Mouse (Mus musculus) layer of hippocampus, adult 9-11 months (tissue): ENCODE results near the gene H2-M5.
"Not testable (repeated sequence)": the region's sequence is repeated elsewhere in the genome, so short reads cannot be mapped to it uniquely, and the experiment has no call there.

Source experiments
- DNase-seq: peaks from one replicate; pipeline ENCODE4 v3.0.0; 2022

H2-M5 gene

DNA sequence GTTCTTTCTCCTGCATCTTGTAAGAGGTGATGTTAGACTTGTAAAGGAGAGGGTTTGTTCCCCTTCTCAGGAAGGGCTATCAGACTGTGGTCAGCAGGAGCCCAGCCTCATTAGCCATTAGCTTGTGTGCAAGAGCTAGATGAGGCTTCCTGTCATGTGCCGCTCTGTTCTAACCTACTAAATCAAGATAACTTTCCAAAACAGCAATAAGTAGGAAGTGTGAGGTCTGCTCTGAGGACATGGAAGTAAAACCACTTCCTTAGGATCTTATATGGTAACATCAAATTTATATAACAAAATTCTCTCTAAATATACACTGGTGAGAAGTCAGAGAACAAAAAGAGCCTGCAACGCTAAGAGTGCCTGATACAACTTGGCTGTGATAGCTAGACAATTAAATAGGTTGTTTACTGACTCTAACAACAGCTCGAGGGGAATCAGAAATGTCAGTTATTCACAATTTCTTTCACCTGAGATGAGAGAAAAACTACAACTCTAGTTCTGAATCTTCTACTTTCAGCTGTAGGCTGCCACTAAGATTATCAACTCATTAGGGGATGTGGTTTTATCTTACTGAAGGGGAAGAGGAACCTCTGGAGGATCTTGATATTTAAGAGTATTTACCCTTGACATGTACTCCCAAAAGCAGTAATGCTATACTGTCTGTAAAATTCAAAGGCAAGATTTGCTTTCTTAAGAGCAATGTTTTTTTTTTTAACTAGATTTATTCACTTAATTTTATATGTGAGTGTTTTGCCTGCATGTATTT lies 3.2 kb upstream of the H2-M5 start:
- DNase-seq: no peak

DNA sequence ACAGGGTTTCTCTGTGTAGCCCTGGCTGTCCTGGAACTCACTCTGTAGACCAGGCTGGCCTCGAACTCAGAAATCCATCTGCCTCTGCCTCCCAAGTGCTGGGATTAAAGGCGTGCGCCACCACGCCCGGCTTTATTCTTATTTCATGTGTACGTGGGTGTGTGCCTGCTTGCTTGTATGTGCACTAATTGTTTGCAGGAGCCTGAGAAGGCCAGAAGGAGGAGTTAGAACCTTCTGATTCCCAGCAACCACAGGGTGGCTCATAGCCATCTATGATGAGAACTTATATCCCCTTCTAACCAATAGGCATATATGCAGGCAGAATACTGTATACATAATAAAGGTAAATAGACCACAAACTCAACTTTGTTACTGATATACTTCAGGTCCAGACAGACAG lies 1.3 kb upstream of the H2-M5 start:
- not testable (repeated sequence) for DNase-seq

DNA sequence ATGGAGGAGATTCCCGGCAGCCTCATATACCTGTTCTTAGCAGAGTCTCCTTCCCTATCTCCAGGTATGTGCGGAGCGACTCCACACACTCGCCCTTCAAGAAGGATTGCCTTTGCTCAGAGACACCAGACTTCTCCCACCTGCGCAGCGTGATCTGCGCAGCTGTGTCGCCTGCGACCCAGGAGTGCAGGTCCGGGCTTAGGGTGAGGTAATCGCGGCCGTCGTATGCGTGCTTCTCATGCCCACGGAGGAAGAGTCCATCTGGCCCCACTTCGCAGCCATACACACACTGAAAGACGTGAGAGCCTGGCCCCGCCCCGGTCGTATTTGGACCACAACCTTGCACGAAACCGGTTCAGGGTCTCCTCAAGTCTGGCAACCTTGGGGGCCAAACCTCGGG lies 862 bp downstream of the H2-M5 start:
- no peak for DNase-seq

DNA sequence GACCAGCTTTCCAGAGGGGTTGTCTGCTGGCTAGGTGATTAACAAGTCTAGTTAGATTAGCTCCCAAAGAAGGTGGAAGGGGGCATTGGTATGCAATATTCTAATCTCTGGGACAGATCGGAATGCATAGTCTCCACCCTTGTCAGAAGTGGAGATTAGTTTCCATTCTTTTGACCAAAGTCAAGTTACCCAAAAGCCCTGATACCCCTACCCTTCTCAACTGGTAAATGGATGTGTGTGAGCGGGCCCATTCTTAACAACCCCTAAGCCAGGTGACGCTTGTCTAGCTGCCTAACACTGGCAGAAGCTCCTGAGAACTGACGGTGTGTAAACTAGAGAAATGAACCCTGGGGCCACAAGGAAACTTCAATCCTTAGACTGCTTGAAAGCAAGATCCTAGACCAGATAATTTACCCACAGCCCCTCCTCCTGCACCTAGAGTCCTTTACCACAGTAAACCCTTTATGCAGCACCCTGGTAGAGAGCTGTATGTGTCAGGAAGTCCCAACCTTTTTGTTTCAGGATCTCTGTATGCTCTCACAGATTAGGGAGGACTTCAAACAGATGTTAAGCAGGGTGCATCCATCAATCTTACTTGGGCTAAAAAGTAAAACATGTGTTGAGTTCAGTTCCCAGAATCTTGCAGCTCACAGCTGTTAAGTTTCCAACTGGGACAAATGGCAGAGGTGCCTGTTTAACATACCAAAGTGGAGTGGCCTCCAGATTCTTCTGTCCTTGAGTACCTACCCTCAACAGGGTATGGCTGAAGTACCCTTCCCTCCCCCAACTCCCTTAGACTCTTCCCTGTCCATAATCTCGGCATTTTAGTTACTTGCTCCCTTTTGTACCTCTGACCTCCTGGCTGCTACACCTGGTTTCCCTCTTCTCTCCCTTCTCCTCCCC lies 6.8 kb downstream of the H2-M5 start:
- no peak for DNase-seq

DNA sequence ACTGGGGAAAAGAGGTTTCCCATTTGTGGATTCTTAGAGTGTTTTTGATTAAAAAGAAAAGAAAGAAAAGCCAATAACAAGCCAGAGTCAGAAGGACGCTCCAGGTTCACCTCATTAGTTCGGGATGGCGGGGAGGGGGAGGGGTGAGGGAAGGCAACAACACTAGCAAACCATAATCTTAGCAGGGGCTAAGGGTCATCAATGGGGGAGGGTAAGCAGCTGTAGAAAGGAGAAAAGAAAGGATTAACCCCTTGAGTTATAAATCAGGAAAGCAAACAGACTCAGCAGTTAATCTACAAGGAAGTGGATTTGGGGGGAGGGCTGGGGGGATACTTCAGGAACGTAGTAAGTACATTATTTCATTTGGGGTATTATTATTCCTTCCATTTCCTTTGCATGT lies 7.5 kb downstream of the H2-M5 start:
- no peak for DNase-seq

DNA sequence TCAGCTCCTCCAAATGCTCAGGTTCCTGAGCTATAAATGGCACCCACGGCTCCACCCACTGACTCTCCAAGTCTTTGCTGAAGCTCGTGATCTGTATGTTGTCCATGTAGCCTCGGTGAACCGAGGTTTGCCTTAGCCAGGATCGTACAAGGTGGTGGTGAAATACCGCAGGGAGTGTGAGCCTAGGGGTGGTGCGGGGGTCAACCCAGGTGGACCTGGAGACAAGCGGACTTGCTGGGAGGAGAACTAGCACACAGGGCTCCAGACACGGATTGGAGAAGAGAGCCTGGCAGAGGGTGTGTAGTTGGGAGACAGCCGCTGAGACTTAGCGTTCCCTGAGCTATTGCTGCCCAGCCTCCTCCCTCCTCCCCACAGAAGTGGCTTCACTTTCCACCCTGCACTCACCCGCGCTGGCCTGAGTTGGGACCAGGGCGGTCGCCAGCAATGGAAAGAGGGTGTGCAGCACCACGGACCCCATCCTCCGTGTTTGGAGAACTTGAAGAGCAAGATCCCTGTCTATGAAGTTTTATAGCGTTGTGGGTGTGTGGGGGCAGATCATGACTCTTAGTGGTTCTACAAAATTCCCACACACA lies 8.0 kb downstream of the H2-M5 start, which contains the start of gene 2410137M14Rik:
Gene 2410137M14Rik (minus strand): TSS at position 17 of the 593 bp plus-strand sequence.
- no peak for DNase-seq

DNA sequence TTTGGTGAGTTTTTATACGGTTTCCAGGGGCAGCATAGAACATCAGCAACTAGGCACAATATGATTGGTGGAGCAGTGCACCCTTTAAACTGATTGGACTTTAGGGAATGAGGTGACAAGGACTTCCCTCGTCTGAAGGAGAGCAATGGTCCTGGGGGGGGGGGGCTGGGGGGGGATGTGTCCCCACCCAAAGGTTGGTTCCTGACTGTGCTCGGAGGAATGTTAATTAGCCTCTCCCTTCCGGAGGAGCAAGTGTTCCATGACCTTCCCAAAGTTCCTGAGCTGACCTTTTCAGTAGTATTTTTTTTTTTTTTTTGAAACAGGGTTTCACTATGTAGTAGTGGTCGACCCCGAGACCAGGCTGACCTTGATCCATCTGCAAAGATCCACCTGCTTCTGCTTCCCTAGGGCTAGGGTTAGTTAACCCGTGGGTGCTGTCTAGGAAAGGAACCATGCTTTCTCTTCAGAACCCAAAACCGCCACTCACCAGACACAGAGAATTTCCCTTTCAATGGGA lies 16.0 kb downstream of the H2-M5 start:
- DNase-seq: no peak

DNA sequence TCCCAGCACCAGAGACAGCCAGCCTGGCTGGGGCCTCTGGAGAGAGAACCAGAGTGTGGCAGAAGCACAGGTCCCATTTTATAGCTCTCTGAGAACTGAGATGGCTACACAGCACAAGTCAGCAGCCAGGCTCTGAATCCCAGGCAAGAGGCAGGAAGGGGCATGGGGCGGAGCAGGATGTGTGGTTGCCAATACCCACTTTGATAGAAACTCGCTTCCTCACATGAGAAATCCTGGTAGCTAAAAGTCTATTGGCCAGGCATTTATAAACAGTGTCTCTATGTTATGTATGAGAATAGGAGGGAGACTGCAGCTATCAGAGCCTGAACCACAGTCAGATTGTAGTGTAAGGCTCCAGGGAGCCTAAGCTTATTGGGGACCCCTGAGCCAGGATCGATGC lies 16.5 kb downstream of the H2-M5 start:
- no peak for DNase-seq

DNA sequence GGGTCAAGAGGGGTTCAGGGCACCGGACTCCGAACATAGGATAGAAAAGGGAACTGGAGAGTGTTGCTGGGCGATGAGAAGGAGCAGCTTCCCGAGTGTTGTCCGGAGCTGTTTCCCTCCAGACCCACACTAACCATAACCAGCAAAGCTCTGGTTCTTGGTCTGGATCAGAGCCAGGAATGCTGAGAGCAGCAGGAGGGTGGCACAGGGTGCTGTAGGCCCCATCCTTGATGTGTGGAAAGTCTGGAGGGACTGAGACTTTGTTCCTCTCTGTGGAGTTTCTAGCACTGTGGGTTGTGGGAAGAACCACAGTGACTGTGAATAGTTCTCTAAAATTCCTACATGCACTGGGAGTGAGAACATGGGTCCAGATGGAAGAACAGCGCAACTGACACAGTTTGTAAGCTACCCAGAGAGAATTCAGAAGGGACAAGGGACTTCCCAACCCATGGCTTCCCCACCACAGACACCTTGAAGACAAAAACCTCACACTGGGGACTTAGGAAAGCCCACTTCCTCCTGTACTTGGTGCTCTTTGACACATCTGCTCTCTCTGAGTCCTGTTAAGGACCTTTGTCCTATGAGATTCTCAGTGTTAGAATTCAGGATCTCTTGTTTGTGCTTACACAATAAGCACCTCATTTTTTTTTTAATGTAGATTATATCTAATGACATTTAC lies 18.0 kb downstream of the H2-M5 start:
- DNase-seq: no peak

DNA sequence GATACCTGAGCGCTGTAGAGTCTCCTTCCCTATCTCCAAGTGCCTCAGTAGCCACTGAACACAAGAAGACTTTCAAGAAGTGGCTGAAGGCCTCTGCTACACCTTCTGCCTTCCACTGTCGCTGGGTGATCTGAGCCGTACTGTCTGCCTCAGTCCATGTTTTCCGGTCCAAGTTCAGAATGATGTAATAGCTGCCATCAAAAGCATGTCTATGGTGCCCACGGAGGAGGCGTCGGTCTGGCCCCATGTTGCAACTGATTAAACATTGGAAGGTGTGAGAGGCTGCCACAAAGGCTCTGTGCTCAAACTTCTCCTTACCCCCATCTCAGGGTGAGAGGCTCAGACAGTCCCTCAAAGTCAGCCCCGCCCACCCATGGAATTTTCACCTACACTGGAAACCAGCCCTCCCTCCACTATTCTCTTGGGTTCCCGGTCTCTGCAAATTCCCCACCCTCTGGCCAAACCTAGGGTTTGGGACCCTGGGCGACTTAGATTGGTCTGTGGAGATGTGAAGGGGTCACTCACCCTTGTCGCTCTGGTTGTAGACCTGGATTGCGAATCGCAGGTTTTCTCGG lies 18.9 kb downstream of the H2-M5 start:
- no peak for DNase-seq

DNA sequence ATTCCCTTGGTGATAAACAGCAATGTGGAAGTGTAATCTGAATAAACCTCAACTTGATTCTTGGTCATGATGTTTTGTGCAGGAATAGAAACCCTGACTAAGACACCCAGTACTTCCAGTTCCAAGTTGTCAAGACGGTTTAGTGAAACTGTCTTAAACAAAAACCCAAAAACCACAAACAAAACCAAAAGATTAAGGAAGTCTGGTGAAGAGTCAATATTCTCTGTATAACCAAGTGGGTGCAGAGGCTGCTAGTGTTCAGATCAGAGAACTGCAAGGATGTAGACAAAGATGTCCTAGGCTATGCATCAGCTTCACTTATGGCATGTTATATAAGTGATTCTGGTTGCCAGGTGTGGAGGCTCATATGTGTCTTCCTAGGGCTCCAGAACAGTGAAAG lies 22.5 kb downstream of the H2-M5 start:
- no peak for DNase-seq

DNA sequence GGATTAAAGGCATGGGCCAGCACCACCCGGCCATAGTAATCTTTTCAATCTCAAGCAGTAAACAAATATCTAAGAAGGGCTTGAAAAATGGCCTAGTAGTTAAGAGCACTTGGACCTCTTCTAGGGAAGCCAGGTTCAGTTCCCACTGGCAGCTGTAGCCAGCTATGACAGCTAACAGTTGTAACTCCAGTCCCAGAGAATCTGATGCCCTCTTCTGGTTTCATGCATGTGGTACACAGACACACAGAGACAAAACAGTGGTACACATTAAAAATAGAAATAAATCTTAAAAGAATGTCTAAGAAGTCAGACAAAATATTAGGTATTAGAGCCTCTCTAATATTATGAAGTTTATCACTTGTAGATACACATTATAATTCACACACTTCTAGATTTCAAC lies 28.2 kb downstream of the H2-M5 start:
- DNase-seq: no peak

DNA sequence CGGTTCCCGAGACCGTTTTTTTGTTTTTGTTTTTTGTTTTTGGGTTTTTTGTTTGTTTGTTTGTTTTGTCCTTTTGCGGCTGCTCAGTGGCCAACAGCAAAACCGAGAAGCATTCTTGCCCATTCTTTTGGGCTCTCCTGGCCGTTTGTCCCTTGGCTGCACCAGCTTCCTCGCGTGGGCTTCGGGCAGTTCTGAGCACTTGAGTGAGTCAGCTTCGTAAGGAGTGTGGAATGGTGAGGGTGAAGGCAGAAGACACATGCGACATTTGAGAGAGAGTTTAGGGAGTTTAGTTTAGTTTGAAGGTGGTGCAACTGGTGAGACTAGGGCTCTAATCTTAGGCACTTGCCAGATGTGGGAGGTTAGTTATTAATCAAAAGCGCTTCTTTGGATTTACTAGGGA lies 30.5 kb downstream of the H2-M5 start:
- DNase-seq: no peak

DNA sequence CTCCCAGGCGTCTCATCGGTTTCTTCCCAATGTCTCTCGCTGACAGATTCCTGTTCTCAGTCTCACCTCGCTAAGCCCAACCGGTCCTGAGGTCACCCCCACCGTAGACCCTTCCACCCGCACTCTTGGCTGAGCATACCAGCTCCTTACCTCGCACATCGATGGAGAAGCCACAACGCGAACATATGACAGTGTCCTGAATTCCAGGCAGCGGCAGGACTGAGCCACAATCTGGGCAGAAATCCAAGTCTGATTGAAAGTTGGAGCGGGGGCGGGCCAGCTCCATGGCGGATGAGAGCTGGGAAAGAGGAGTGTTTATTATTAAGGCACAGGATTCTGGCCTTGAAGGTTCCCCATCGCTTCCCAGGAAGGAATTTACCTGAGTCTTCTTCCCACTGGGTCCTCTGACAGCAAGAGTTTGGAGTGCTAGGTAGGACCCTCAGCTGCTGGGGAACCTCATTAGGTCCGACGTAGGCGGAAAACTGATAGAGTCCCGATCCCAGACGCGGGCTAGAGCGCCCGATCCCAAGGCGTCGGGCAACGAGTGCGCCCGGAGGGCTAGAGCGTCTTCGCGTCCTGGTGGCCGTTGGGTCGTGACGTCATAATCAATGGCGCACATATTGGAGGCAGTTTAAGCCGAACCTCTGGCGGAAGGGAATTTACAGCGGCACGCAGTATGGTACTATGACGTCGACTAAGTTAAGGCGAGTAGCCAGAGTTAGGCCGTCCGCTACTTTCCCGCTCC lies 31.2 kb downstream of the H2-M5 start, which contains the start of the genes Znrd1 and Znrd1as:
Gene Znrd1 (minus strand): TSS at position 561 of the 745 bp plus-strand sequence.
Gene Znrd1as (plus strand): TSS at position 594 of the 745 bp plus-strand sequence.
- peak; percentile 97 for DNase-seq

DNA sequence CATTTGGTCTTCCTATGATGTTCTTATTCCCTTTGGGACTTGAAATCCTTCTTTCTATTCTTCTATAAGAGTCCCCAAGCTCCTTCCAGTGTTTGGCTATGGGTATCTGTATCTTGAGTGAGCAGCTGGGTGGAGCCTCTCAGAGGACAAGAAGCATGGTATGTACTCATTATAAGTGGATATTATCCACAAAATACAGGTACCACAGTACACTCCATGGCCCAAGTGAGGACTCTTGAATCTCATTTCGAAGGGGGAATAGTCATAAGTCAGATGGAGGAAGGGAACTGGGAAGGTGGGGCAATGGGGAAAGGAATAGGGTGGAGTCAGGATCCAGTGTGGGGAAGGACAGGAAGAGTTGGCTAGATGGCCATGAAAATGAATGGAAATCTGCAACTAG lies 36.3 kb downstream of the H2-M5 start:
- no peak for DNase-seq

DNA sequence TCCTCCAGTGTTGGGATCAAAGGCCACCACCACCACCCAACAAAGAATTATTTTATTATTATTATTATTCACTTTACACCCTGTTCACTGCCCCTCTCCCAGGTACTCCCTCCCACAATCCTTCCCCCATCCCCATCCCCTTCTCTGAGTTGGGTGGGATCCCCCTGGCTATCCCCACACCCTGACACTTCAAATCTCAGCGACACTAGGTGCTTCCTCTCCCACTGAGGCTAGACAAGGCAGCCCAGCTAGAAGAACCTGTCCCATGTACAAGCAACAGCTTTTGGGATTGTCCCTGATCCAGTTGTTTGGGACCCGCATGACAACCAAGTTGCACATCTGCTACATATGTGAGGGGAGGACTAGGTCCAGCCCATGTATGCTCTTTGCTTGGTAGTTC lies 36.7 kb downstream of the H2-M5 start:
- no peak for DNase-seq

DNA sequence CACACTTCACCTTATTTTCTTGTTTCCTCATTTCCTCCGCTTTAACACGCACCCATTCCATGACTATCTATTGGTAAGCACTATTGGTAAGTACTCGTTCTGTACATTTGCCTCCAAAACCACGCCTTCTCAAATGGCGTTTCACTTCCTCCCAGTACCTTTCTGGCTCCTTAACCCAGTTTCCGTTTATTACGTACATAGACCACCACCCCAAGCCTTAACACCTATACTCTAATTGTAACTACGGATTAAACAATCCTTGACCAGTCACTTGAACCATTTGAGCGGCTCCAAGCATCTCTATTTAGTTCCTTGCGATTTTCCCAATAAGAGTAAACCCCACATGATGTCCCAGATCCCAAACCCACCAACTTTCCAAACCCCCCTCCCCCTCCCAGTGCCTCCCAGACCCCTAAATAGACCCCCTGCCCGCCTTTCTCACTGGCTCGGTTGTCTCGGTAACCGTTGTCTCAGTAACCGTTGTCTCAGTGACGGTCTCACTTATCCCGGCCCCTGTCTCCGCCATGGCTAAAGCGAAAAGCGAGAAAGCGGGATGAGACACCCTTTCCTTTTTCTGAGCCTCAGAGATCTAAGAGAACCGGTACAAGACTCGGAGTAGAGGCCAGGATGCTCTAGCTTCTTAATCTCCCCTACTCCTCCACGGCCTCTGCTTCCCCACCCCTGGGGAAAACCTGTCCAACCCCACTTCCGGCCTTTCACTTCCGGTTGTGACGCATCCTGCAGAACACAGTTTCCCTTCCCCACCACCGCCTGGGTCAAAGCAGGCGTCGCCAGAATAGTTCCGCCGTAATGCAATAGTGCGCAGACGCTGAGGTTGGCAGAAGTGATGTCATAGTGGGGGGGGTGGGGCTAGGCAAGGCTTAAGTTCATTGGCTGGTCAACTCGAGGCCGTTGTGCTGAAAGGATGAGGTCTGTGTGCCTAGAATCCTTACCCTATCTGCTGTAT lies 38.1 kb downstream of the H2-M5 start, which contains the start of gene Ppp1r11:
Gene Ppp1r11 (minus strand): TSS at position 761 of the 967 bp plus-strand sequence.
- peak; percentile 97 for DNase-seq

DNA sequence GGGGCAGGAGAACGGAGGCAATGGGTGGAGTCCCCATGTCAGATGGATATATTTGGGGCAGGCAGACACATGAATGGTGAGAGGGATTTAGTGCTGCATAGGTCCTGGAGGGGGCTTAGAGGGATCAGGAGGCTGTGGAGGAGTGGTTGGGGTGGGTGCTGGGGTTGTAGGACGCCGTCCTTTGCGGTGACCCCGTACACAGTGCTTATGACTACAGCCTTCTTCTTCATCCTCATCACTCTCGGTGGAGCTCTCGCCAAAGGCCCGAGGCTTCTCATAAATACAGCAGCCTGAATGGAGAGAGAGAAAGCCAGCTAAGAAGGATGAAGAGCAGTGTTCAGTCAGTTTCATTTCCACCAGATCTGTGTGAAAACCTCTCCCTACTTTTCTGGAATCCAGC lies 40.1 kb downstream of the H2-M5 start:
- DNase-seq: no peak

DNA sequence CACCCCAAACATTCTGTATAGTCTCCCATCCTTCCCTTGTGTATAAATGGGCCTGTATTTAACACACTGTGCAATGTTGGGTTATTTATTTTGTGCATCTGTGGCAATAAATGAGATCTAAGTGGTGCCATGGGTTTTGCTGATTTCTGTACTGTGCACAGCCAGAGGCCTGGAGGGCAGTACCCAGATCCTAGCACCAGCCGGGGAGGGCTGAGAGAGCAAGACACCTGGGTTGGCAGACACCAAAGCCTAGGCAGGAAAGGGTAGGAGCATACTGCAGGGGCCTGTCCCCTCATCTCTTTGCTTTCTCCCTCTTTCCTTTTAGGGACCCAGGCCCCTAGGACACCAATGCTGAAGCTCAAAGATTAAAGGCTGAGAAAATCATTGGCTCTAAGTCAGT lies 41.1 kb downstream of the H2-M5 start:
- DNase-seq: no peak
